Mouse (Mus musculus) cerebellum, postnatal 10 days (tissue): ENCODE results near the gene 1810046K07Rik.
A peak's percentile ranks its signal among the peaks of the same experiment; 100 is the strongest.

ENCODE experiments used
- DNase-seq, 2 experiments: peaks; one replicate each; pipeline ENCODE4 v3.0.0; 2021; ENCODE audit warnings: mixed read lengths in 2 of 2

Gene 1810046K07Rik

GRCm38 (mm10) chr9:51328731-51329130 is at the start of gene 1810046K07Rik:
1810046K07Rik (minus strand) TSS chr9:51328917.
- no peak for DNase-seq

- no peak for DNase-seq
Measured at GRCm38 (mm10) chr9:51369560-51369959, 40.8 kb upstream of the 1810046K07Rik start.

- no peak for DNase-seq
Measured at GRCm38 (mm10) chr9:51367124-51367523, 38.4 kb upstream of the 1810046K07Rik start.

GRCm38 (mm10) chr9:51364059-51364458 is 35.3 kb upstream of the 1810046K07Rik start:
- no peak for DNase-seq

GRCm38 (mm10) chr9:51353511-51353910 is 24.8 kb upstream of the 1810046K07Rik start:
- peak in 1 of 2 experiments; percentile 7 for DNase-seq

- no peak for DNase-seq
Measured at GRCm38 (mm10) chr9:51352896-51353295, 24.2 kb upstream of the 1810046K07Rik start.

- DNase-seq, result peak; percentile 16 to 18
Measured at GRCm38 (mm10) chr9:51349422-51349821, 20.7 kb upstream of the 1810046K07Rik start.

- no peak for DNase-seq
Measured at GRCm38 (mm10) chr9:51345768-51346167, 17.1 kb upstream of the 1810046K07Rik start.

GRCm38 (mm10) chr9:51335294-51336010 is 6.7 kb upstream of the 1810046K07Rik start:
- DNase-seq, result peak; percentile 94 to 95

GRCm38 (mm10) chr9:51331449-51332238 is 2.9 kb upstream of the 1810046K07Rik start:
- no peak for DNase-seq

- DNase-seq, result no peak
Measured at GRCm38 (mm10) chr9:51327555-51327903, 1.2 kb downstream of the 1810046K07Rik start.

GRCm38 (mm10) chr9:51326619-51327554 is 1.8 kb downstream of the 1810046K07Rik start:
- DNase-seq, result no peak

- no peak for DNase-seq
Measured at GRCm38 (mm10) chr9:51324406-51325065, 4.2 kb downstream of the 1810046K07Rik start.

- no peak for DNase-seq
Measured at GRCm38 (mm10) chr9:51320096-51320495, 8.6 kb downstream of the 1810046K07Rik start.

GRCm38 (mm10) chr9:51318246-51318645 is 10.5 kb downstream of the 1810046K07Rik start:
- DNase-seq, result no peak

GRCm38 (mm10) chr9:51317322-51317721 is 11.4 kb downstream of the 1810046K07Rik start:
- DNase-seq, result no peak

GRCm38 (mm10) chr9:51315402-51316063 is 13.2 kb downstream of the 1810046K07Rik start:
- no peak for DNase-seq

- no peak for DNase-seq
Measured at GRCm38 (mm10) chr9:51312554-51313317, 16.0 kb downstream of the 1810046K07Rik start.

- DNase-seq, result no peak
Measured at GRCm38 (mm10) chr9:51310515-51310914, 18.2 kb downstream of the 1810046K07Rik start.

GRCm38 (mm10) chr9:51306351-51306750 is 22.4 kb downstream of the 1810046K07Rik start:
- no peak for DNase-seq

GRCm38 (mm10) chr9:51305146-51305545 is 23.6 kb downstream of the 1810046K07Rik start:
- DNase-seq, result peak; percentile 52 to 58
